Mouse (Mus musculus): Measurements from ENCODE around the gene Ggt6.
"Not testable (repeated sequence)": the region's sequence is repeated elsewhere in the genome, so short reads cannot be mapped to it uniquely, and the experiment has no call there.

The Ggt6 gene

GRCm38 (mm10) chr11:72411093-72411921, 24.0 kb upstream of the Ggt6 start, which contains the start of gene Smtnl2:
TSS of gene Smtnl2 (minus strand) at chr11:72411713.
- peak; percentile 94 to 97 for DNase-seq

- no peak for DNase-seq
Observed at GRCm38 (mm10) chr11:72411945-72412344, 23.4 kb upstream of the Ggt6 start.

DNA sequence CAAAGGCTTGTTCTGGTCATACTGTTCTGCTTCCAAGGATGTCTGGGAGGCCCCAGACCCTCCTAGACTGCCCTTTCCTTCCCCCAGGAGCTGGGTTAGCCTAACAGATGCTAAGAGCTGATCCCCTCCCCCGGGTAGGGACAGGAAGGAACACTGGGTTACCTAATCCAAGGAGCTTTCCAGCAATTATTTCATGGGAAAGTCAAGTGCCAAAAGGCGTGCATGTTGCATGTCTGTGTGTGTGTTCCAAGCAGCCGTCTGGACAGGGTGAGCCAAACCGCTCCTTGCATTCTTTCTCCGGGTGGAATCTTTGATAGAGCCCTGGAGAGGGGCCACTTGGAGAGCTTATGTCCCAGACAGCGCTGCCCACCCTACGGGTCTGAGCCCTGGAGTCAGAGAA, 22.3 kb upstream of the Ggt6 start:
- DNase-seq: no peak

- DNase-seq: no peak
Observed at GRCm38 (mm10) chr11:72413601-72414190, 21.6 kb upstream of the Ggt6 start.

GRCm38 (mm10) chr11:72415155-72415554, 20.2 kb upstream of the Ggt6 start:
- DNase-seq: no peak

GRCm38 (mm10) chr11:72416666-72417065, 18.7 kb upstream of the Ggt6 start:
- DNase-seq: no peak

- DNase-seq: no peak
Observed at GRCm38 (mm10) chr11:72417376-72417775, 17.9 kb upstream of the Ggt6 start.

GRCm38 (mm10) chr11:72418227-72418626, 17.1 kb upstream of the Ggt6 start:
- peak; percentile 84 to 86 for DNase-seq

GRCm38 (mm10) chr11:72419006-72419405, 16.3 kb upstream of the Ggt6 start:
- no peak for DNase-seq

GRCm38 (mm10) chr11:72420460-72421122, 14.7 kb upstream of the Ggt6 start:
- no peak for DNase-seq

DNA sequence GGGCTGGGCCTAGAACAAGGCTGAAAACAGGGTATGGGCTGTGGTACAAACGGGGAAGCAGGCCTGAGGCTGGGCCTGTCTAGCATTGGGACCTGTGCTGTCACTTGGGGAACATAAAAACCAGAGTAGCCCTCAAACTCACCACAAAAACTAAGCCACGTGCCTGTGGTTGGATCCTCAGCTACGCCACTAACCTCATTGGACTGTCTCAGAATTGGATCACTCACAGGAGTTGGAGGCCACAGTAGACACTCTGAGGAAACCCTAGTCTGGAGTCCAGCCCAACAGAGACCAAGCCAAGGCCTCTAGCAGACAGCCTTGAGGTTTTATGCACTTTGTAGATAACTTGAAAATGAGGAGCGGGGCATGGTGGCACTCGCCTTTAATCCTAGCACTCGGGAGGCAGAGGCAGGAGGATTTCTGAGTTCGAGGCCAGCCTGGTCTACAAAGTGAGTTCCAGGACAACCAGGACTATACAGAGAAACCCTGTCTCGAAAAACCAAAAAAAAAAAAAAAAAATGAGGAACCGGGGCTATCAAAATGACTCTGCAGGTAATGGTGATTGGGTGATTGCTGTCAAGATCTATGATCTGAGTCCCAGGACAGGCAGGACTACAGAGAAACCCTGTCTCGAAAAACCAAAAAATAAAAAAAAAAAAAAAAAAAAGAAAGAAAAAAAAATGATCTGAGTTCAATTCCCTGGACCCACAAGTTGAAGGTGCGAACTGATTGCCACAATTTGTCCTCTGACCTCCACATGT, 13.6 kb upstream of the Ggt6 start:
- no peak for DNase-seq

GRCm38 (mm10) chr11:72423686-72424085, 11.6 kb upstream of the Ggt6 start:
- DNase-seq: no peak

DNA sequence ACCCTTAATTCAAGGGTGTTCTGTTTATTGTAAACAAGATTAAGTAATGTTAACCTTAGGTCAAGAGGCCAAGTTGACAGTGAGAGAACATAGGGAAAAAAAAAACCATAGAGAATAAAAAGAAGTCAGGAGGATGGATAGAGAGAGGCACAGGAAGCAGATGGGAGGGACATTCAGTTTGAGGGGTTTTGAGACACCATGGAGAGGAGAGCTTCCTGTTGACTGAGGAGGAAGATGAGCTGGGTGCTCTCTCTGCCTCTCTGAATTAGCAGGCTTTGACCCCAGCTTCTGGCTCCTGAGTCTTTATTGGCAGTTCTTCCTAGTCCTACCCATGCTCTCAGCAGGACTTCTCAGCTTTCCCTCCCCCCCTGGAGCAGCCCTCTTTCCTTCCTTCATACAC, 10.1 kb upstream of the Ggt6 start:
- DNase-seq: no peak

GRCm38 (mm10) chr11:72426884-72427283, 8.4 kb upstream of the Ggt6 start:
- no peak for DNase-seq

GRCm38 (mm10) chr11:72428694-72429093, 6.6 kb upstream of the Ggt6 start:
- peak; percentile 92 to 96 for DNase-seq

GRCm38 (mm10) chr11:72429288-72429690, 6.0 kb upstream of the Ggt6 start:
- peak; percentile 85 to 87 for DNase-seq

DNA sequence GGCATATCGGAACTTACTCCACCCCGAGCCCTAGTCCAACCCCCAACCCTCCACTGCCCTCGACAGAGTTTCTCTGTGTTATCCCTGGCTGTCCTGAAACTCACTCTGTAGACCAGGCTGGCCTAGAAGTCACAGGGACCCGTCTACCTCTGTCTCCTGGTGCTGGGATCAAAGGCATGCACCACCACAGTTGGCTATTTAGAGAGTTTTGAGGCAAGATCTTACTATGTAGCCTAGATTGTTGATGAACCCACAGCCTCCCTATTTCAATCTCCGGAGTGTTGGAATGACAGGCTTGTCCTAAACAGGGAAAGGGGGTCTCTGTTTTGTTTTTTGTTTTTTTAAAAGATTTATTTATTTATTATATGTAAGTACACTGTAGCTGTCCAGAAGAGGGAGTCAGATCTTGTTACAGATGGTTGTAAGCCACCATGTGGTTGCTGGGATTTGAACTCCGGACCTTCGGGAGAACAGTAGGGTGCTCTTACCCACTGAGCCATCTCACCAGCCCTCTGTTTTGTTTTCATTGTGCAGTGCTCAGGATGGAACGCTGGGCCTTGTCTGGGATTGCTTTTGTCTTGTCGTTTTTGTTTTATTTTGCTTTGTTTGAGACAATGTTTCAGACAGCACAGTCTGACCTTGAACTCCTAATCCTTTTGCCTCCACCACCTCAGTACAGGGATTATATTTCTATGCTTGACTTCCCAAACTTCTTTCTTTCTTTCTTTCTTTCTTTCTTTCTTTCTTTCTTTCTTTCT, 4.8 kb upstream of the Ggt6 start:
- DNase-seq: not testable (repeated sequence)

DNA sequence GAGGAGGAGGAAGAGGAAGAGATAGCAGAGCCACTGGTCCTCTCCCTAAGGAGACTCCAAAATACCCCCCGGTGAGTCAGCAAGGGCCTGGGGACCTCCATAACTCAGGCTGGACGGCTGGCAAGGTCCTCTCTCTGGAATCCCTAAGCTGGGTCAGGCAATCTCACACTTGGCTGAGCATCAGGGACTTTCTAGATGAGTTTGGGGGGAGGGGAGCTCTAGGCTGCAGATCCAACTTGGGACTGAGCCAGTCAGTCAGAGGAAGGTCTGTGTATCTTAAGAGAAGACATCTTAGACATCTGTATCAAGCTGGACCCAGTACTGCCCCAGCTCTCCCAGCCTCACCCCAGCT, 344 bp downstream of the Ggt6 start:
- peak; percentile 77 to 88 for DNase-seq

DNA sequence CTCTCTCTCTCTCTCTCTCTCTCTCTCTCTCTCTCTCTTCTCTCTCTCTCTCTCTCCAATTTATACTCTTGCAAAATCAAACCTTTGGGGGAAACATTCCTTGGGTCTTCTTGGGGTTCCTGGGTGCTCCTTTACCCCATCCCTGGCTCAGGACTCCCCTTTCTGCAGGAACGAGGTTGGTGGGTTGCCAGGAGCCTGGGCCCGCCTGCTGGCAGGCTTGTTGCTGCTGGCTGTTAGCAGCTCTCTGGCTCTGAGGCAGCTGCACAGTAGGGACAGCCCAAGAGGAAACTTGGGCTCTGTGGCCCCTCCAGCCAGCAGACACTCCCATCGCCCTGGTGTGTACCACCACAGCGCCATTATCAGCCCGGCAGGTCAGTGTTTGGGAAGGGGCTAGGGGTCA, 945 bp downstream of the Ggt6 start:
- peak in 1 of 2 experiments; percentile 69 for DNase-seq

DNA sequence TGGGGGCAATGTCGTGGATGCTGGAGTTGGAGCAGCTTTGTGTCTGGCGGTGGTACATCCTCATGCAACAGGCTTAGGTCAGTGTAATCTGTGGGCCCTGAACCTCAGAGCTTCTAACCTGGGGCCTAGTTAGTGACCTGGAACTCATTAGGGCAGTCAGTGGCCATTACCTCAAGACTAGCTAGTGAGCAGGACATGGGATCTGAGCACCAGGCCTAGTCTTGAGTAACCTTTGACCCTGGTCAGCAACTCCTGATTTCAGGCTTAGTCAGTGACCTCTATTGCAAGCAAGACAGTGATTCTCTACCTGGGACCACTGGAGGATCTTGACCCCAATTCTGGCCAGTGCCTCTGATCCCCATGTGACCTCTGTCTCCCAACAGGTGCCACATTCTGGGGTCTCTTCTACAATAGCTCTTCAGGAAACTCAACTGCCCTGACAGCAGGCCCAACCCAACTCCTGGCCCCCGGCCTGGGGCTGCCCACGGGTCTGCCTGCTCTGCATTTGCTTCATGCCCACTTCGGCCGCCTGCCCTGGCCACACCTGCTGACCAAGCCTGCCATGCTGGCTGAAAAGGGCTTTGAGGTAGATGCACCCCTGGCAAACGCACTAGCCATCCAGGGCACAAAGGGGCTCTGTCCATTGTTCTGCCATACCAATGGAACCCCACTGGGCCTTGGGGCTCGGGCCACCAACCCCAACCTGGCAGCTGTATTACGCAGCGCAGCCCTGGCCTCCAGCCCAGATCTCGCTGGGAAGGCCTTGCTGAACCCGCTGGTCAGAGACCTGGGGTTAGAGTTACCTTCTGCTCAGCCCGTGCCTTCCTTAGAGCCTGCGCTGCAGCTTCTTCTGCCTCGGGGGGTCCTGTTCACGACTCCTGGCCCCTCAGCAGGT, 1.7 kb downstream of the Ggt6 start:
- DNase-seq: peak; percentile 53 to 80

GRCm38 (mm10) chr11:72438411-72438810, 3.1 kb downstream of the Ggt6 start:
- no peak for DNase-seq

Measured in kidney, postnatal 36 days (tissue).